Mouse (Mus musculus): Measurements from ENCODE around the gene Acsl5.
A peak's percentile ranks its signal among the peaks of the same experiment; 100 is the strongest.

The Acsl5 gene

DNA sequence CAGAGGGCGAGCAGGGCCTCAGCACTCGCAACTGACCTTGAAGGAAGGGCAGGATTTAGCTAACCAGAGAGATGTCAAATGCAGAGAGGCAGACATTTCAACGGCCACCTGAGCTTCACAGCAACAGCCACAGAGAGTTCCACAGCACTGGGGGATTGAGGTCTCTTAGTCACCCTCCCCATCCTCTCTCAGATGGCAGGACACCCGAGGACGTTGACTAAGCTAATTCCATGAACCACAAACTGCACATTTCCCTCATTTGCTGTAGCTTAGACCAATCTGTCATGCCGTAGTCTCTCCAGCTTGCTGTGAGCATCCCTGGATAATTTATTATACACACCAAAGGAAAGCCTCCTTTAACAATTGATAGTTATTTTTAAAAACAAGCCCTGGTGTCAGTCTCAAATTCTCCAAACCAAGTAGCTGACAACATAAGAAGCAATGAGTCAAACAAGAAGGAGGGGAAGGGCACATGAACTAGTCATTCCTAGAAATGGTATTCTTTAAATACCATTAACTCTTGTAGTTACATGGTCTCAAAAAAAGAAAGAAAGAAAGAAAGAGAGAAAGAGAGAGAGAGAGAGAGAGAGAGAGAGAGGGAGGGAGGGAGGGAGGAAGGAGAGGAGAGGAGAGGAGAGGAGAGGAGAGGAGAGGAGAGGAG is 11.8 kb upstream of the Acsl5 start:
- DNase-seq (ENCODE audit: low spot score in 2 of 2) = no peak

GRCm38 (mm10) chr19:55241186-55241645 is 10.5 kb upstream of the Acsl5 start, which contains the start of gene Gucy2g:
Gene Gucy2g, minus strand, starts transcription at chr19:55241236.
- DNase-seq (ENCODE audit: low spot score in 2 of 2) = no peak

GRCm38 (mm10) chr19:55244791-55245231 is 6.9 kb upstream of the Acsl5 start:
- peak in 1 of 2 experiments; percentile 29 for DNase-seq (ENCODE audit: low spot score in 2 of 2)

DNA sequence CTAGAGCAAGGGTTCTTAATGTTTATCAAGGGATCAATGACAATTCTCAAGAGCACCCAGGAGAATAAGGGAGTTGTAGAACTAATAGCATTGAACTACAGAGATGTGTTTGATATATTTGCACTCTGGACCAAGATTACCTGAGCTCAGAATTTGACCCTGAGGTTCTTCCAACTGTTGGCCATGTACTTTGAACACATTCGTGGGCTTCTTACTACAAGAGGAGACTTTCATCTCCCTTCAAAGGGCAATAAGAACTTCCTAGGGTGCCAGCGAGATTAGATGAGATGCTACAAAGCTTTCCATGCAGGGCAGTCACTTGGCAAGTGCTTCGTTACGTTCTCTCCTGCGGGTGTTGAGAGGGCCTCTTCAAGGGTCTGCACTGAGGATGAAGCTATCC is 4.2 kb upstream of the Acsl5 start:
- DNase-seq (ENCODE audit: low spot score in 2 of 2) = no peak

- DNase-seq (ENCODE audit: low spot score in 2 of 2) = no peak
Measured at GRCm38 (mm10) chr19:55247991-55248520, 3.7 kb upstream of the Acsl5 start.

GRCm38 (mm10) chr19:55250451-55250850 is 1.3 kb upstream of the Acsl5 start:
- no peak for DNase-seq (ENCODE audit: low spot score in 2 of 2)

DNA sequence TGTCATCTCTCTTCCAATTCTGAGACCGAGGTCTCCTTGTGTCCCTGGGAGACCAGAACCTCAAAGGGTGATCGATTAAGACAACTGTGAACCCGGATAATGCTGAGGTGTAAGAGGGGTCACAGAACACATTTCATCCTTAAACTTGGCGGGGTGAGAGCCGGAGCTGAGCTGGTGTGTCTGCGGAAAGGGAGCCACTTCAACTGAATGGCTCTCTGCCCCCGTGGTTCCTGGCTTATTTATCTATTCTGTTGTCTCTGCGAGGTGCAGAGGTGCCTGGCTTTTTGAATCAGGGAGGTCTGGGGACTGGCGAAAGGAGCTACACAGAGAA is 1.5 kb downstream of the Acsl5 start:
- no peak for DNase-seq (ENCODE audit: low spot score in 2 of 2)

DNA sequence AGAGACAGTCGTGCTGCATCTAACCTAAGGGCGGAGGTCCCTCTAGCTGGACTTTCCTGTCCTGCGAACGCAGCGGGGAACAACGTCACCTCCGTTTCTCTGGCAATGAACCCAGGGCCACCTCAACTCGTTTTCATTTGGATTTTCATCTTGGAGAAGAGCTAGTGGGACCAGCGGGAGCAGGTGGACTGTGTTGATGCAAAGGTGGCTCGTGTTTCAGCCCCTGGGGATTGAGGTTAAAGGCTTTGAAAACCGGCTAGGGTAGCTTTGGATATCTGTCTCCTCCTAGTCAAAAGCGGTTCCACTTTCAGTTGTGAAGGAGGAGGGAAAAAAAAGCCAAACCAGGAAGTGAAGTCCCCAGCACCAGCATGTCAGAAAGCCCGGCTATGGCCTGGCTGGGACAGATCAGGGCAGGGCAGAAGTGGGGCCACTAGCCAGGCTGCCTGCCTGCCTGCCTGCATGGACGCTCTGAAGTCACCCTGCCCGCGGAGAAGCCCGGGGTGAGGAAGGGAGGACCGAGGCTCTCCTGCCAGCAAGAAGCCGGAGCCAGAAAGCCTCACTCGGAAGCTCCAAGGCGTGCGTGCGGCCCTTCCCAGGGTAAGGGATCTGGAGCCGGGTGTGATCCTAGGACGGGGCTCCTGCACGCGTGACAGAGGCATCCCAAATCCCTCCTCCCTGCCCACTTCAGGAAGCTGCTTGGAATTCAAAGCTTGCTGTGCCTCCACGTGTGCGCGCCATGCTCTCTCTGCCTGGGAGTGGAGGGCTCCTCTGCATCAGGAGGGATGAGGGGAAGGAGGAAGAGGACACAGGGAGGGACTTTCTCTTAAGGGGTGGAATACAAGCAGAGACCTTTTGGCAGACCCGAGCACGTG is 2.1 kb downstream of the Acsl5 start:
- peak in 1 of 2 experiments; percentile 39 for DNase-seq (ENCODE audit: low spot score in 2 of 2)

DNA sequence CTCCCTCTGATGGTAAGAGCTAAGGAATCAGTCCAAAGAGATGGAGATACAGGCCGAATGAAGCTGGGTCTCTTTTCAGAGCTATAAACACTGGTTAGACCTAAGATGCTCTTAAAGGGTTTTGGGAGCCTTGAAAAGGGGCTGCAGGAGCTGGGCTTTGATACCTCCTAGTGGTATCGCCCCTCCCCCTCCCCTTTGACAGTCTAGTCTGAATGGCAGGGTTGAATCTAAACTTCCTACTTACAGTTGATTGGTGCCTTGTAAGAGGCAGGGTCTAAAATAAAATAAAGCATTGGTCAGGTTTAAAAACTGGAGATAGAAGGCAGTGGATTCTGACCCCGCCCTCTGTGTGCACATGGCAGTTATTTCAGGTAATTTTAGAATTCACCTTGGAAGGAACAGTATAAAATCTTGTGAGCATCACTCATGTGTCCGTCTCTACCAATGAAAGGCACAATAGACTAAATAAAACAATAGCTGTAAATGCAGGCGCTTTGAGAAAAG is 2.8 kb downstream of the Acsl5 start:
- no peak for DNase-seq (ENCODE audit: low spot score in 2 of 2)

GRCm38 (mm10) chr19:55256156-55256555 is 4.4 kb downstream of the Acsl5 start:
- DNase-seq (ENCODE audit: low spot score in 2 of 2) = no peak

DNA sequence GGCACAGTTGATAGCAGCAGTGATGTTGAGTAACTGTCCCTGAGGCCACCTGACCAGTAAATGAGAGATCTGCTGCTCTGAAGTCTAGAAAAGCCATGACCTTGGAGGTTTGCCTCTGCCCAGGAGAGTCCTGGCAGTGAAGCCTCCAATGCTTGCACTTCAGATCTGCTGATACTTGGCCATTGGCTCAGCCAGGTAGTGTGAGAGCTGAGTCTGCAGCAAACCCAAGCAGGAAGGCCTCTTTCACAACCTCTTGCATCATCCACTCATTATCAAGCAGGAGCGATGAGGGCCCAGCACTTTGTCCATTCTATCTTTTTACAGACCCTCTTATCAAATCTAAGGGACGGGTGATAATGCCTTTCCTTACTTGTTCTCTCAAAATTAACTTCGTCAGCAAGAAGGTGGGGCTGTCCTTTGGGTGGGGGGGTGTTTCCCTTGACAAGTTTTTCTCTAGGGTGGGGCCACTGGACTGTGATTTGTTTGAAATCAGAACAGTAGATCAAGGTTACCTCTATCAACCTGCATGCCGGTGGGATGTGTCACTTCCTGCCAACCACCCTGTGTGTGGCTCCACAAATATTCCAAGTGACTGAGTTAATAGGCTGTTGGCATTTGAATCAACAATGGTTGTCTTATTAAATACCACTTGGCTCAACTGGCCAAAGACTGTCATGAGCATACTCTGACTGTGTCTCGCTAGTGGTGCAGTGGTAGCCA is 6.1 kb downstream of the Acsl5 start:
- no peak for DNase-seq (ENCODE audit: low spot score in 2 of 2)

DNA sequence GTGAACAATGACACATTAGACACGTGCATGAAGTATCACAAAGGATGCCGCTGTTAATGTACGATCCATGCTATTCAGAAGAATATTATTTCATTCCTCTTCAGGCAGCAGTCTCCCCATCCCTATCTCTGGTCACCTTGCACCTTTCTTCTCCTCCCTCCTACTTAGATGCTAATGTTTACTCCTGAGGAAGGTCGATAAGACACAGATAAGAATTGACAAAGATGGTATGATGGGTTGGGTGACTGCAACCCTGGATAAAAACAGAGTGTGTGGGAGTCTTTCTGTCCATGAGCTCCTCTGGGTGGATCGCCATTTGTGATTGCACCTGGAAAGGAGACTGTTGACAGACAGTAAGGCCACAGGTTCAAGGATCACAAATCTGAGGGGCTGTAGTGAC is 6.8 kb downstream of the Acsl5 start:
- no peak for DNase-seq (ENCODE audit: low spot score in 2 of 2)

GRCm38 (mm10) chr19:55260389-55261184 is 8.8 kb downstream of the Acsl5 start:
- DNase-seq (ENCODE audit: low spot score in 2 of 2) = no peak

DNA sequence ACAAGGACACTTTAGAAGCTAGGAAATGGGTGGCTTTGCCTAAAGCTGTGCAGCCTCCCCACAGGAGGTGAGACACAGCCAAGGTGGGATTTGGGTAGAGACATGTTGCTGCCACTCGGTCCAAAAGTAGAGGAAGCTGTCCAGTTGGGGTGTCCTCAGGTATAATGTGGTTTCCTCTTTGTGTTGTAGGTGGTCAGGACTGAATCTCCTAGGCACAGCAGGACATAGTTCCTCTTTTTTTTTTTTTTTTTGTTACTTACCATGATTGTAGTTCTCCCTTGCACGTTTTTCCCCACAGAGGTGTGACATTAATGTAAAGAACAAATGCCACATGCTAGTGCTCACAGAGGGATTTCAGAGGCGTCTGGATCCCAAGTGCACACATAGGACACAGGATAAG is 13.5 kb downstream of the Acsl5 start:
- DNase-seq (ENCODE audit: low spot score in 2 of 2) = no peak

GRCm38 (mm10) chr19:55266786-55267185 is 15.0 kb downstream of the Acsl5 start:
- DNase-seq (ENCODE audit: low spot score in 2 of 2) = no peak

GRCm38 (mm10) chr19:55268150-55268549 is 16.4 kb downstream of the Acsl5 start:
- no peak for DNase-seq (ENCODE audit: low spot score in 2 of 2)

GRCm38 (mm10) chr19:55269051-55269450 is 17.3 kb downstream of the Acsl5 start:
- DNase-seq (ENCODE audit: low spot score in 2 of 2) = no peak

DNA sequence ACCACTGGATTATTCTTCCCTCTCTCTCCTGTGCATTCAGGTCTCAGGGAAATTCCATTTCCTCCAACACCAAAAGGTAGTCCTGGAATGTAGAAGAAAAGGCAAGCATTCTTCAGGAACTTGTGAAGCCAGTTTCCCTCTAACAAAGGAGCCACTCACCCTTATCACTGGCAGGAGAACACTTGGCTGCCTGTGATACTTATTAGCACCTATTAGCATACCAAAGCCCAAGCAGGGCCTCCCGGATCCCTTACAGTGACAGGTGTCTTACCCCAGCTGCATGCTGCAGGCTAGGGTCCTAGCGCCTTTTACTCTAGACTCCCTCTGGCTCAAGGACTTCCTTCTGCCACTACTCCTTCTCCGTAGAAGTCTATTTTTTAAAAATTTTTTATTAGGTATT is 19.7 kb downstream of the Acsl5 start:
- no peak for DNase-seq (ENCODE audit: low spot score in 2 of 2)

- DNase-seq (ENCODE audit: low spot score in 2 of 2) = no peak
Measured at GRCm38 (mm10) chr19:55273340-55273739, 21.6 kb downstream of the Acsl5 start.

- DNase-seq (ENCODE audit: low spot score in 2 of 2) = no peak
Measured at GRCm38 (mm10) chr19:55276100-55276499, 24.4 kb downstream of the Acsl5 start.

- no peak for DNase-seq (ENCODE audit: low spot score in 2 of 2)
Measured at GRCm38 (mm10) chr19:55276770-55277169, 25.0 kb downstream of the Acsl5 start.
